Mouse (Mus musculus) liver, embryonic 16.5 days (tissue): ENCODE results near the gene Galr2. TPM values are rescaled to one million over a fixed set of nuclear protein-coding genes. Genes with fewer than 3 reads are reported as not detected.

Source experiments
- ATAC-seq: fragments of 200-750 bp; cut with Nextera tagmentation; 2 replicates; pipeline ENCODE4 v1.8.0; 2017; ENCODE audit warnings: low read depth, mild to moderate bottlenecking, moderate number of reproducible peaks, moderate library complexity
- H3K27ac ChIP-seq: fragments of 300-500 bp; sonication (generic); 2 replicates; pipeline ENCODE4 v1.5.1; 2014; ENCODE audit warnings: mild to moderate bottlenecking, low read length
- H3K27me3 ChIP-seq: fragments of 300-500 bp; sonication (generic); 2 replicates; pipeline ENCODE4 v1.6.1; 2014; ENCODE audit warnings: low read depth, low read length, mixed read lengths; ENCODE audit not compliant: control insufficient read depth, insufficient read depth
- H3K36me3 ChIP-seq: fragments of 300-500 bp; sonication (generic); 2 replicates; pipeline ENCODE4 v1.6.1; 2014; ENCODE audit warnings: mild to moderate bottlenecking; ENCODE audit not compliant: control insufficient read depth, insufficient read depth
- H3K4me1 ChIP-seq: fragments of 300-500 bp; sonication (generic); 2 replicates; pipeline ENCODE4 v1.6.1; 2014; ENCODE audit warnings: low read depth, low read length, mixed read lengths; ENCODE audit not compliant: control insufficient read depth
- H3K4me2 ChIP-seq: fragments of 300-500 bp; sonication (generic); 2 replicates; pipeline ENCODE4 v1.6.1; 2014; ENCODE audit warnings: low read depth, low read length, mixed read lengths
- H3K4me3 ChIP-seq: fragments of 300-500 bp; sonication (generic); 2 replicates; pipeline ENCODE4 v1.5.1; 2014; ENCODE audit warnings: low read depth, mild to moderate bottlenecking, low read length
- H3K9ac ChIP-seq: fragments of 300-500 bp; sonication (generic); 2 replicates; pipeline ENCODE4 v1.6.1; 2014; ENCODE audit warnings: low read depth, low read length
- H3K9me3 ChIP-seq: fragments of 300-500 bp; sonication (generic); replicated peaks from 2 replicates; pipeline ENCODE4 v1.6.1; 2016; ENCODE audit warnings: low read length; ENCODE audit not compliant: control insufficient read depth
- WGBS: fragments of 180-500 bp; shearing (Covaris S2); extraction: QIAGEN DNeasy Blood & Tissue Kit; methylation state at CpG from one replicate; pipeline ENCODE4 v1.1.7; 2014; ENCODE audit not compliant: insufficient replicate concordance; 5-methylcytosine and 5-hydroxymethylcytosine counted together
- polyA plus RNA-seq: library from polyadenylated mRNA; unstranded; fragments of >200 nt; fragmentation: Nextera tagmentation; extraction: Ambion mirVana; gene quantifications from 2 replicates; pipeline ENCODE4 v1.2.1, GENCODE M21; 2015

Gene Galr2
- polyA plus RNA-seq, 1 experiment from 2014 or later, result not detected

GRCm38 (mm10) chr11:116247502-116248222 is 33.1 kb upstream of the Galr2 start:
- peaks cover 60% of the 10 kb centered on the region for H3K36me3 ChIP-seq
- no peak overlapping the region for H3K4me3 ChIP-seq
- no peak overlapping the region for H3K4me2 ChIP-seq
- no peaks in the 10 kb centered on the region for H3K27me3 ChIP-seq
- H3K9ac ChIP-seq, result no peak overlapping the region
- no peaks in the 10 kb centered on the region for H3K9me3 ChIP-seq
- H3K27ac ChIP-seq, result no peak overlapping the region
- ATAC-seq, result no peak
- H3K4me1 ChIP-seq, result no peaks in the 10 kb centered on the region
- 69% methylated on average over 14 of the region's 14 CpGs for WGBS

- no peaks in the 10 kb centered on the region for H3K9me3 ChIP-seq
- no peak overlapping the region for H3K4me2 ChIP-seq
- H3K9ac ChIP-seq, result no peak overlapping the region
- H3K27me3 ChIP-seq, result no peaks in the 10 kb centered on the region
- 81% methylated on average over 8 of the region's 8 CpGs for WGBS
- peaks cover 68% of the 10 kb centered on the region for H3K36me3 ChIP-seq
- H3K4me1 ChIP-seq, result peaks cover 4% of the 10 kb centered on the region; the same call in 1 of the 2 replicates
- no peak overlapping the region for H3K27ac ChIP-seq
- no peak overlapping the region for H3K4me3 ChIP-seq
- no peak for ATAC-seq
Measured at GRCm38 (mm10) chr11:116250898-116251297, 29.8 kb upstream of the Galr2 start.

GRCm38 (mm10) chr11:116253076-116253600 is 27.6 kb upstream of the Galr2 start:
- no peaks in the 10 kb centered on the region for H3K27me3 ChIP-seq
- peaks cover 4% of the 10 kb centered on the region; the same call in 1 of the 2 replicates for H3K4me1 ChIP-seq
- peaks cover 48% of the 10 kb centered on the region for H3K36me3 ChIP-seq
- no peak overlapping the region for H3K9ac ChIP-seq
- H3K4me2 ChIP-seq, result no peak overlapping the region
- no peaks in the 10 kb centered on the region for H3K9me3 ChIP-seq
- no peak overlapping the region for H3K27ac ChIP-seq
- no peak overlapping the region for H3K4me3 ChIP-seq
- WGBS, result 57% methylated on average over 3 of the region's 3 CpGs
- ATAC-seq, result no peak

GRCm38 (mm10) chr11:116254627-116255026 is 26.1 kb upstream of the Galr2 start:
- WGBS, result 33% methylated on average over 9 of the region's 9 CpGs

GRCm38 (mm10) chr11:116255090-116255981 is 25.4 kb upstream of the Galr2 start:
- ATAC-seq, result no peak
- 55% methylated on average over 22 of the region's 22 CpGs for WGBS
- Histone ChIP-seq H3K27ac (peak overlapping the region; percentile 19; the same call in 1 of the 2 replicates), H3K4me3 (no peak overlapping the region), H3K9me3 (no peaks in the 10 kb centered on the region), H3K4me2 (no peak overlapping the region), H3K4me1 (peaks cover 10% of the 10 kb centered on the region; the same call in 1 of the 2 replicates), H3K27me3 (no peaks in the 10 kb centered on the region), H3K9ac (no peak overlapping the region), H3K36me3 (peaks cover 46% of the 10 kb centered on the region)

More at GRCm38 (mm10) chr11:116254627-116255026, 26.1 kb upstream of the Galr2 start:
- H3K4me1 ChIP-seq, result peaks cover 5% of the 10 kb centered on the region; the same call in 1 of the 2 replicates
- H3K4me2 ChIP-seq, result no peak overlapping the region
- H3K4me3 ChIP-seq, result no peak overlapping the region
- no peak overlapping the region for H3K9ac ChIP-seq
- no peaks in the 10 kb centered on the region for H3K27me3 ChIP-seq
- ATAC-seq, result no peak
- H3K27ac ChIP-seq, result peak overlapping the region; percentile 22; the same call in 1 of the 2 replicates
- H3K36me3 ChIP-seq, result peaks cover 48% of the 10 kb centered on the region
- no peaks in the 10 kb centered on the region for H3K9me3 ChIP-seq

- 63% methylated on average over 9 of the region's 9 CpGs for WGBS
- H3K27ac ChIP-seq, result no peak overlapping the region
- no peaks in the 10 kb centered on the region for H3K27me3 ChIP-seq
- peaks cover 10% of the 10 kb centered on the region; the same call in 1 of the 2 replicates for H3K4me1 ChIP-seq
- no peaks in the 10 kb centered on the region for H3K9me3 ChIP-seq
- H3K9ac ChIP-seq, result no peak overlapping the region
- H3K4me3 ChIP-seq, result no peak overlapping the region
- no peak overlapping the region for H3K4me2 ChIP-seq
- peaks cover 40% of the 10 kb centered on the region for H3K36me3 ChIP-seq
- no peak for ATAC-seq
Measured at GRCm38 (mm10) chr11:116255982-116256675, 24.6 kb upstream of the Galr2 start.

- peak; percentile 21; the same call in 1 of the 2 replicates for ATAC-seq
Measured at GRCm38 (mm10) chr11:116259461-116259860, 21.3 kb upstream of the Galr2 start.

GRCm38 (mm10) chr11:116260259-116260658 is 20.5 kb upstream of the Galr2 start:
- H3K27me3 ChIP-seq, result no peaks in the 10 kb centered on the region
- H3K9me3 ChIP-seq, result no peaks in the 10 kb centered on the region
- no peak overlapping the region for H3K9ac ChIP-seq
- no peak overlapping the region for H3K4me2 ChIP-seq
- no peak overlapping the region for H3K4me3 ChIP-seq
- no peak overlapping the region for H3K27ac ChIP-seq
- no peak for ATAC-seq
- WGBS, result 68% methylated on average over 7 of the region's 7 CpGs
- peaks cover 9% of the 10 kb centered on the region for H3K4me1 ChIP-seq
- H3K36me3 ChIP-seq, result peaks cover 42% of the 10 kb centered on the region

More at GRCm38 (mm10) chr11:116259461-116259860, 21.3 kb upstream of the Galr2 start:
- WGBS, result 39% methylated on average over 8 of the region's 8 CpGs
- Histone ChIP-seq H3K27ac (no peak overlapping the region), H3K4me1 (peaks cover 10% of the 10 kb centered on the region; the same call in 1 of the 2 replicates), H3K9me3 (no peaks in the 10 kb centered on the region), H3K27me3 (no peaks in the 10 kb centered on the region), H3K4me2 (no peak overlapping the region), H3K9ac (no peak overlapping the region), H3K36me3 (peaks cover 42% of the 10 kb centered on the region), H3K4me3 (no peak overlapping the region)
